Mouse (Mus musculus) lung, postnatal 25 days (tissue): ENCODE measurements at regions not wholly inside any gene's neighbourhood (a gene's known extent, or its start where the extent isn't known, plus 50 kb on each side); places are given as distances from the start of the nearest gene placed in this dataset.

ENCODE experiments used
- DNase-seq: peaks from one replicate; pipeline ENCODE4 v3.0.0; 2022; ENCODE audit warnings: low spot score

GRCm38 (mm10) chr11:89147990-89148389 is 74.3 kb downstream of the Gm525 start:
- DNase-seq, result no peak

GRCm38 (mm10) chr11:89145281-89145945 is 71.8 kb downstream of the Gm525 start:
- no peak for DNase-seq

GRCm38 (mm10) chr11:89142527-89143154 is 69.0 kb downstream of the Gm525 start:
- no peak for DNase-seq
